Mouse (Mus musculus): ENCODE measurements at regions not wholly inside any gene's neighbourhood (a gene's known extent, or its start where the extent isn't known, plus 50 kb on each side); places are given as distances from the start of the nearest gene placed in this dataset.

DNA sequence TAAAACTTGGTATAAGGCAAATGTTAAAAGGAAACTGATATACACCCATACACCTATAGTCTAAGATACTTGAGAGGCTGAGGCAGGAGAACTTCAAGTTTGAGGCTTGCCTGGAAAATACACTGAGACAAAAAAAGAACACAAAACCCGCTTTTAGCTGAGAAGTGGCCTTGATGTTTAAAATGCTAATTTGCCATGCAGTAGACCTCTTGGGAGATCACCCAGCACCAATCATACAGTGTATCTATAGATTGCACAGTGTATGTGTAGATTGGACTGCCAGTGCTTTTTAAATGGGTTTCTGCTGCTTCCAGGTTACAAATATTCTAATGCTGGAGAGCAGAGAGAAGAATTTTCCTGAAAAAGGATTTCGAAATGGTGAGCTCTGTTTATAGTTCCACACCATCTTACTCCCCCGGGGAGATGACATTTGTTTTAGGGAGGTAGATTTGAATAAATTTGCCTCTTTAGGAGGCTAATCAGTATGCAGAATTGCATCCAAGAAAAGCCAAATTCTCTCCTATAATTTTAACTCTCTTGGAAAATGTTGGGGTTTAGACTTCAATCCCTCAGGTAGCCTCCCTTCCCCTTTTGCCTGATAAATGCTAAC is 194.0 kb downstream of the Otol1 start:
- no peak for TF ChIP-seq POLR2A (IDR thresholded peaks at IDR 0.05; ENCODE audit: low read depth, low read length)
- TF ChIP-seq CTCF (conservative IDR thresholded peaks at IDR 0.05; ENCODE audit: insufficient read depth, insufficient read length, low read depth, low read length) = no peak

All from kidney, adult 2 months (tissue).